Mouse (Mus musculus) erythroblast, embryonic 14.5 days (primary cell): ENCODE data around the gene Sftpa1. TPM values are rescaled to one million over a fixed set of nuclear protein-coding genes. Genes with fewer than 3 reads are reported as not detected.
A peak's percentile ranks its signal among the peaks of the same experiment; 100 is the strongest.

Source experiments
- H3K27me3 ChIP-seq: 2 replicates; pipeline ENCODE4 v1.6.1; 2012; ENCODE audit warnings: inconsistent platforms; ENCODE audit not compliant: control insufficient read depth
- H3K36me3 ChIP-seq: 2 replicates; pipeline ENCODE4 v1.6.1; 2012; ENCODE audit warnings: mild to moderate bottlenecking, inconsistent platforms; ENCODE audit not compliant: control insufficient read depth
- H3K4me1 ChIP-seq: 2 replicates; pipeline ENCODE4 v1.6.1; 2012; ENCODE audit warnings: inconsistent platforms; ENCODE audit not compliant: control insufficient read depth
- H3K4me3 ChIP-seq: replicated peaks from 2 replicates; pipeline ENCODE3; 2012; ENCODE audit warnings: moderate library complexity, mild to moderate bottlenecking, inconsistent platforms
- H3K9me3 ChIP-seq: 2 replicates; pipeline ENCODE4 v1.6.1; 2012; ENCODE audit warnings: low read length, inconsistent platforms, mixed read lengths; ENCODE audit not compliant: control insufficient read depth
- GATA1 ChIP-seq: IDR thresholded peaks from 2 replicates; pipeline ENCODE4 v1.6.1; 2012; ENCODE audit warnings: low read length, inconsistent platforms, mixed read lengths
- TAL1 ChIP-seq: IDR thresholded peaks from 3 replicates; pipeline ENCODE4 v1.6.1; 2012; ENCODE audit warnings: low read length, inconsistent platforms, mixed read lengths
- polyA plus RNA-seq: library from polyadenylated mRNA; stranded (reverse); fragments of >175 nt; gene quantifications from 2 replicates; pipeline ENCODE4 v1.2.3, GENCODE M21; 2012

The Sftpa1 gene
- polyA plus RNA-seq, 1 experiment = not detected

DNA sequence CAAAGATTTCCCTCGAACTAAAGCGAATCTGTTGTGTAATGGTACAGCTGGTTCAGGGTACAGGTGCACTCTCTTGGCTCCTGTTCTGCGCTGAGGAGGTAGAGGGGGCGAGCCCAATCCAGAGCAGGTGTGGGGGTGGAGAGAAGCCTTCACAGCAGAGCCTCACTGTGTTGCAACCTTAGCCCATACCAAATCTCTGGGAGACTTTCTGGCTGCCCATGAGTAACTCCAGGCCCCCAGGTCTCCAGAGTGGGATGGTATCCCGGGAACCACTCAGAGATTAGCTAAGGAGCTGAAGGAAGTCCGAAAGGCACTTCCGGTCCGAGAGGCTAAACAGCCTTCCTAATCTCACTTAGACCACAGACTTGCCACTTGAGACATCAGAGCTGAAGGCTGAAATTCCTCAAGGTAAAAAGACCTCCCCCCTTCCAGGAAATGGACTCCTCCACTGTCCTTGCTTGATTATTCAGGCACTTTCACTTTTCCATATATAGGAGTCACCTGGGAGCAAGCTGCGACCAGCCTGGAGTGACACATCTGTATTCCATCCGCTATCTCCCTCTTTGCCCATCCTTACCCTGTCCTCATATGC lies 26.6 kb upstream of the Sftpa1 start, which contains the start of gene Mat1a:
TSS of gene Mat1a (plus strand) at position 183 of the 592 bp plus-strand sequence.
- no peaks in the 10 kb centered on the region for H3K9me3 ChIP-seq
- H3K36me3 ChIP-seq = no peaks in the 10 kb centered on the region
- H3K27me3 ChIP-seq = no peaks in the 10 kb centered on the region
- no peak for TF ChIP-seq GATA1
- no peak for TF ChIP-seq TAL1
- H3K4me1 ChIP-seq = no peaks in the 10 kb centered on the region
- H3K4me3 ChIP-seq = peak within 1 kb of the TSS; percentile 13

GRCm38 (mm10) chr14:41111031-41111668 lies 20.4 kb upstream of the Sftpa1 start:
- TF ChIP-seq TAL1 (no peak), GATA1 (no peak)
- H3K27me3 ChIP-seq = no peaks in the 10 kb centered on the region
- H3K9me3 ChIP-seq = no peaks in the 10 kb centered on the region
- H3K36me3 ChIP-seq = no peaks in the 10 kb centered on the region
- H3K4me3 ChIP-seq = no peak overlapping the region
- no peaks in the 10 kb centered on the region for H3K4me1 ChIP-seq

DNA sequence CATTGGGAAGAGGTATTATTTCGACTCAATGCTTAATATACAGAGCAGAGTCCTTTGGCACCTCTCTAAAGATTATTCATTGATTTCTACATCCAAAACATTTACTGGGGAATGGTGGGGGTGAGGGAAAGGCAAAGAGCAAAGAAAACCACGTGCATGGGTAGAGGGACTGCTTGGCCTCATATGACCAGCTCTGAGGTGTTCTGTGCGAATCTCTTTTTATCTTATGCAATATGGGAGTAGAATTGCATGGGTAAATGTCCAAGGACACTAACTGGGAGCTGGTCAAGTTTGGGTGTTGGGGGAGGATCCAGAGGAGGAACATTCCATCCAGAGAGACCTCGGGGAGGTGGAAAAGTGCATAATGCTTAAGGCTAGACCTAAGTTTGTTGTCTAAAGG lies 18.6 kb upstream of the Sftpa1 start:
- TF ChIP-seq TAL1 (no peak), GATA1 (no peak)
- Histone ChIP-seq H3K4me3 (no peak overlapping the region), H3K36me3 (no peaks in the 10 kb centered on the region), H3K9me3 (no peaks in the 10 kb centered on the region), H3K27me3 (no peaks in the 10 kb centered on the region), H3K4me1 (no peaks in the 10 kb centered on the region)

DNA sequence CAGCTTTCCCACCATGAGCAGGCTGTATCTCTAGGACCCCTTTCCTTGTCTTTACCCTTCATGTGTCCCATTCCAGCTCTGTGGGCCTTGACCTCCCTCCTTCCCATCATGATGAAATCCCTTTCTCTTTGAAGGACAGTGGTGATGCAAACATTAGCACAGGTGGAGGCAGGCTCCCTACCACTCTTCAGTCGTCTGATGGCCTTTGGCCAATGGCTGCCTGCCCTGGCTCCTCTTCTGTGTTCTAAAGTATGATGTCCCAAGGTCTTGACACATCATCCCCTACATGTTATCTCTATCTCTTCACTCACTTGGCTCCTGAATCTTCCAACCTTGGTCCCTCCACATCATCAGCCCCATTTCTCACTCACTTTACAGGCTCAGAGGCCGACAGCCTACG lies 15.3 kb upstream of the Sftpa1 start:
- TF ChIP-seq GATA1 (no peak), TAL1 (no peak)
- H3K27me3 ChIP-seq = no peaks in the 10 kb centered on the region
- no peaks in the 10 kb centered on the region for H3K4me1 ChIP-seq
- H3K4me3 ChIP-seq = no peak overlapping the region
- no peaks in the 10 kb centered on the region for H3K9me3 ChIP-seq
- H3K36me3 ChIP-seq = no peaks in the 10 kb centered on the region; the same call in 1 of the 2 replicates

DNA sequence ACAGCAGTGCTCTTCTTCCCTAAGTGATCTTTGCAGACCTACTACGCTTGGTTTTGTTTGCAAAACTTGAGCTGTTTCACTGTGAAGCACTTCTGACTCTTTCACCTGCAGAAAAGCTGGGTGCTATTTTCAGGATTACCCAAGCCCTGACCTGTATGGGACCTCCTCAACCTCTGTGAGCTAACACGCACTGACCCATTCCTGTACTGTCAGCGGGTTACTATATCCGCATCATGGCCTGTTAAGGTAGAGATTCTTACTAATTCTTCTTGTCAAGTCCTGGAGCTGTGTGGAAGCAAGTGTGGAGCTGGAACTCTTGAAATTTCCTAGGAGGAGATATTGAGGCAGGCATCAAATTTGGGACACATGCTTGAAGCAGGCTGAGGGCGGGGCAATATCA lies 6.9 kb upstream of the Sftpa1 start:
- H3K9me3 ChIP-seq = no peaks in the 10 kb centered on the region
- TF ChIP-seq GATA1 = no peak
- TF ChIP-seq TAL1 = no peak

GRCm38 (mm10) chr14:41127997-41128396 lies 3.6 kb upstream of the Sftpa1 start:
- TF ChIP-seq TAL1 (no peak), GATA1 (no peak)
- Histone ChIP-seq H3K9me3 (no peaks in the 10 kb centered on the region), H3K4me1 (no peaks in the 10 kb centered on the region), H3K36me3 (no peaks in the 10 kb centered on the region), H3K27me3 (no peaks in the 10 kb centered on the region), H3K4me3 (no peak overlapping the region)

More for the DNA sequence above, 6.9 kb upstream of the Sftpa1 start:
- no peaks in the 10 kb centered on the region for H3K27me3 ChIP-seq
- H3K4me1 ChIP-seq = no peaks in the 10 kb centered on the region
- no peaks in the 10 kb centered on the region; the same call in 1 of the 2 replicates for H3K36me3 ChIP-seq
- H3K4me3 ChIP-seq = no peak overlapping the region

DNA sequence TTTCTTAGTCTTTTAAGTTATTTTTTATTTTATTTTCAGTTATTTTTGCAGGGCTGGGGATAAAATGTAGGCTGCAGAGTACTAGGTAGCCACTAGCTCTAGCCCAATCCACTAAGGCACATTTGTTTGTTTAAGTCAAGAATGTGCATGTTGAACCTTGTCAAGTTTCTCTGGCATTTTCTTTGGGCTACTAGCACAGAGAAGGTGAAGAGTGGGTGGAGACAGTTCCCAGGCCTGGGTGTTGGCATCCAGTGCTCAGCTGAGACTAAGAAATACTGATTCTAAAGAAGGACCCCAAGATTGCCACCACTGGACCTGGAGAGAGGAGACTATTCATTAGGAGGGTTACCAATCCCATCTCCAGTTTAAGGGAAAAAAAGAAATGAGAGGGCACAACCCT lies 5.4 kb downstream of the Sftpa1 start:
- Histone ChIP-seq H3K4me3 (no peak overlapping the region), H3K9me3 (no peaks in the 10 kb centered on the region), H3K36me3 (no peaks in the 10 kb centered on the region), H3K4me1 (no peaks in the 10 kb centered on the region), H3K27me3 (no peaks in the 10 kb centered on the region)
- TF ChIP-seq TAL1 (no peak), GATA1 (no peak)

- H3K9me3 ChIP-seq = no peaks in the 10 kb centered on the region
- no peaks in the 10 kb centered on the region for H3K27me3 ChIP-seq
- TF ChIP-seq TAL1 (no peak), GATA1 (no peak)
- H3K4me1 ChIP-seq = no peaks in the 10 kb centered on the region
- no peaks in the 10 kb centered on the region for H3K36me3 ChIP-seq
- no peak overlapping the region for H3K4me3 ChIP-seq
Observed at GRCm38 (mm10) chr14:41140686-41141085, 9.1 kb downstream of the Sftpa1 start.

DNA sequence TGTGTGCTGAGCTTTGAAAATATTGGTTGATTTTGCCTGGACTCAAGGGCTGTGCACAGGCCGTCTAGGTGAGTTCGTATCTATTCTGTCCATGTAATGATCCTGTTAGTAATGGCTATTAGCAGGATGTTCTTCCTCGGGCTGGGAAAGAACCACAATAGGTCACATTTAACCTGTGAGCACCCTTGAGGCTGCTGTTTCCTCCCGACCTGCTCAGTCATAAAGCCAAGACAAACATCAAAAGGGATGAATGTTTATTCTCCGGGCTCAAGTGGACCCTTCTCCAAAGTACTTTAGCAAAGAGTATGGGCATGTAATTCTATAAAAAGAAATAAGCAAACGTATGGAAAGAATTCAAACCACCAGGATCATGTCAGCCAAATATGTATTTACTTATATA lies 14.5 kb downstream of the Sftpa1 start:
- Histone ChIP-seq H3K36me3 (no peaks in the 10 kb centered on the region), H3K27me3 (no peaks in the 10 kb centered on the region), H3K4me1 (no peaks in the 10 kb centered on the region), H3K4me3 (no peak overlapping the region), H3K9me3 (no peaks in the 10 kb centered on the region)
- TF ChIP-seq TAL1 (no peak), GATA1 (no peak)
